Mouse (Mus musculus): Measurements from ENCODE around the gene Cpxm2. TPM values are rescaled to one million over a fixed set of nuclear protein-coding genes. Genes with fewer than 3 reads are reported as not detected.

Cpxm2 gene
- total and polyA plus RNA-seq, 2 experiments from 2014 or later: 2.5 to 3.3 TPM

GRCm38 (mm10) chr7:132174296-132174695 lies 19.8 kb upstream of the Cpxm2 start:
- H3K9ac ChIP-seq (replicated peaks; ENCODE audit: low read length): no peak overlapping the region
- no peaks in the 10 kb centered on the region for H3K4me1 ChIP-seq (ENCODE audit: insufficient read depth, low read length)
- H3K36me3 ChIP-seq (ENCODE audit: insufficient read depth, low read length): no peaks in the 10 kb centered on the region
- H3K4me2 ChIP-seq (ENCODE audit: low read depth, low read length): no peak overlapping the region
- 68% methylated on average over 2 of the region's 2 CpGs for WGBS
- no peak for ATAC-seq
- no peaks in the 10 kb centered on the region for H3K27me3 ChIP-seq (ENCODE audit: insufficient read depth, low read length)
- H3K27ac ChIP-seq: no peak overlapping the region
- TF ChIP-seq CTCF (IDR thresholded peaks at IDR 0.05; ENCODE audit: low read depth): no peak
- no peak overlapping the region for H3K4me3 ChIP-seq (ENCODE audit: low read length)
- no peaks in the 10 kb centered on the region for H3K9me3 ChIP-seq (ENCODE audit: low read length)
- DNase-seq (ENCODE audit: low spot score): no peak

DNA sequence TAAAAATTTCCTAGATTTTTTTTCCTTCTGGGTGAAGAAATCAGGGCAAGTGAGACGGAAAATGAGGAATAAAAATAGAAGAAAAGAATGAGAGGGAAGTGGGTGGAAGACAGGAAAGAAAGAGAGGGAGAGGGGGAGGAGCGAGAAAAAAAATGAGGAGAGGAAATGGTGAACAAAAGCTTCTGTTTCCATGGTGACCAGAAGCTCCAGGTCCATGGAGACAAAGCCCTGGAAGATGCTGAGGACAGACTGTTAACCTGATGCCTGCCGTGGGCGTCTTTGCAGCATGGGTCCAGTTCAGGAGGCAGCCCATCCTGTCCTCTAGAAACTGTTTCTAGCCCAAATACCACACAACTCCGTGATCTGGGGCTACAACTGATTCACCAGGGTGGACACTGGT lies 17.7 kb upstream of the Cpxm2 start:
- no peak overlapping the region for H3K4me2 ChIP-seq (ENCODE audit: low read depth, low read length)
- no peak for TF ChIP-seq CTCF (IDR thresholded peaks at IDR 0.05; ENCODE audit: low read depth)
- 43% methylated on average over 5 of the region's 5 CpGs for WGBS
- H3K4me1 ChIP-seq (ENCODE audit: insufficient read depth, low read length): no peaks in the 10 kb centered on the region
- H3K9me3 ChIP-seq (ENCODE audit: low read length): no peaks in the 10 kb centered on the region
- ATAC-seq (0 out of 2 replicates have a peak, but pooled peaks have one; percentile 58), DNase-seq (ENCODE audit: low spot score) (peak; percentile 74)
- peak overlapping the region; percentile 54; the same call in 1 of the 2 replicates for H3K27ac ChIP-seq
- no peaks in the 10 kb centered on the region for H3K27me3 ChIP-seq (ENCODE audit: insufficient read depth, low read length)
- no peak overlapping the region for H3K9ac ChIP-seq (replicated peaks; ENCODE audit: low read length)
- no peak overlapping the region for H3K4me3 ChIP-seq (ENCODE audit: low read length)
- no peaks in the 10 kb centered on the region for H3K36me3 ChIP-seq (ENCODE audit: insufficient read depth, low read length)

DNA sequence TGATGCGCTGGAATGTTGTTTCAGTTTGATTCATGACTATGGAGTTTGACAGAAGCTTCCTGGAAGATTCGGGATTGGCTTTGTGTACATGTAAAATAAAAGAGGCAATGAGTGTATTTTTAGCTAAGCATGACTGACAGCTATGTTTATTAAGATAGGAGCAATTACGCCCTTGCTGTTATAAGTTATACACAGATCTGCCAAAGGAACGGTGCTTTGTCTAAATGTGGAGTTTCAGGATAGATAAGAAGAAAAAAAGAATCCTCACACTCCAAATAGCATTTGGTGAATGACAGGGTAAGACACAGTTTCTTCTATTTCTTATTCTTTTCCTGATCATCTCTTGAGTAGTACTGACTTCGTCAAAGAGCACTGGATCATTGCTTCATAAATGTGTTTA lies 17.2 kb upstream of the Cpxm2 start:
- DNase-seq (ENCODE audit: low spot score): no peak
- H3K4me3 ChIP-seq (ENCODE audit: low read length): no peak overlapping the region

DNA sequence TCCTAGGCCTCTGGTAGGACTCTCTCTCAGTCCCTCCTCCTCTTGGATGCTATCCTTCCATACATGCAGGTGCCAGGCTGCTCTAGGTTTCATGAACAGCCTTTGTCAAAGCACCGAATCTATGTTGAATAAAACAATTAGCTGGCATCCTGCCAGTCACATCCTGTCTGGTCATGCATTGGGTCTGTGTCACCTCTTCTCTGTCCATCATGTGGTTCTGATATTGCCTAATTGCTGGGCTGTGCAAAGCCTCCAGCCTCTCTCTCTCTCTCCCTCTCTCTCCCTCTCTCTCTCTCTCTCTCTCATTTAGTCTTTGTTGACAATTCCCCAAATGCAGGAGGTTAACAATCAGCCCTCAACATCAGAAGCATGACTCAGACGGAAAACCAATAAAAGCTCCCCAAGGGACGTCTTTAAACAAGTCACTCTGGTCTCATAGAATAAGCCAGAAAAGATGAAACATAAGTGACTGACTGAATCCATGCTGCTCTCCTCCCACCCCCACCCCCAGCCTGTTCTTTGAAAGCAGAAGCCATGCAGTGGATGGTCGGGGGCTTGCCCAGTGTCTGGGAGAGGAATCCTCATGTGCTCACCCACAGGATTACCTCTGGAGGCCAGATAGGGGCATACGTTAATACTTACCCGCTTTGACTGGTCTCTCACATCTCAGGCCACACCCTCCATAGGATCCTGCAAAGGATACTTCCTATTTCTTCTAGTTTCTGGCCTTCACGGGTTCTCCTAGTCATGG lies 15.1 kb upstream of the Cpxm2 start:
- no peak overlapping the region for H3K4me2 ChIP-seq (ENCODE audit: low read depth, low read length)
- no peak overlapping the region for H3K27ac ChIP-seq
- DNase-seq (ENCODE audit: low spot score): peak; percentile 36
- WGBS: 56% methylated on average over 7 of the region's 7 CpGs
- no peaks in the 10 kb centered on the region for H3K9me3 ChIP-seq (ENCODE audit: low read length)
- no peak for TF ChIP-seq CTCF (IDR thresholded peaks at IDR 0.05; ENCODE audit: low read depth)
- no peak overlapping the region for H3K9ac ChIP-seq (replicated peaks; ENCODE audit: low read length)
- H3K4me3 ChIP-seq (ENCODE audit: low read length): no peak overlapping the region
- no peaks in the 10 kb centered on the region for H3K4me1 ChIP-seq (ENCODE audit: insufficient read depth, low read length)
- no peaks in the 10 kb centered on the region for H3K36me3 ChIP-seq (ENCODE audit: insufficient read depth, low read length)
- H3K27me3 ChIP-seq (ENCODE audit: insufficient read depth, low read length): no peaks in the 10 kb centered on the region
- ATAC-seq: 0 out of 2 replicates have a peak, but pooled peaks have one; percentile 28

More for the DNA sequence above, 17.2 kb upstream of the Cpxm2 start:
- Histone ChIP-seq H3K36me3 (ENCODE audit: insufficient read depth, low read length) (no peaks in the 10 kb centered on the region), H3K4me2 (ENCODE audit: low read depth, low read length) (no peak overlapping the region), H3K27me3 (ENCODE audit: insufficient read depth, low read length) (no peaks in the 10 kb centered on the region), H3K9ac (replicated peaks; ENCODE audit: low read length) (no peak overlapping the region), H3K27ac (no peak overlapping the region; the same call in 1 of the 2 replicates), H3K9me3 (ENCODE audit: low read length) (no peaks in the 10 kb centered on the region), H3K4me1 (ENCODE audit: insufficient read depth, low read length) (no peaks in the 10 kb centered on the region)
- no peak for ATAC-seq
- no peak for TF ChIP-seq CTCF (IDR thresholded peaks at IDR 0.05; ENCODE audit: low read depth)
- WGBS: 66% methylated on average over 5 of the region's 5 CpGs

DNA sequence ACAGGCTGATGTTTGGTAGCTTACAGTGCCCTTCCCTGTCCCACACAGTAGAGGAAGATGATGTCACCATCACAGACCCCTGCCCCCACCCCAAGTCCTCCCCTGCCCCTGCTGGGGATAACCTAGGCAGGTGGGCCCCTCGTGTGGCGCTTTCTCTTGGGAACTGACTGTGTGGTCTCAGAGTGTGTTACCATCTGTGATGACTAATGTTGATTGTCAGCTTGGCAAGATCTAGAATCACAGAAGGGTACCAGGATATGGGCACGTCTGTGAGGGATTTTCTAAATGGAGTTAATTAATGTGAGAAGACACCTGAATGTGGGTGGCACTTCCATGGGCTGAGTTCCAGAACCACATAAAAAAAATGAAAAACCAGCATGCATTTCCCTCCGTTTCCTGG lies 12.7 kb upstream of the Cpxm2 start:
- no peak overlapping the region for H3K27ac ChIP-seq
- H3K4me2 ChIP-seq (ENCODE audit: low read depth, low read length): no peak overlapping the region
- no peaks in the 10 kb centered on the region for H3K27me3 ChIP-seq (ENCODE audit: insufficient read depth, low read length)
- no peak for TF ChIP-seq CTCF (IDR thresholded peaks at IDR 0.05; ENCODE audit: low read depth)
- no peak overlapping the region for H3K9ac ChIP-seq (replicated peaks; ENCODE audit: low read length)
- no peaks in the 10 kb centered on the region for H3K9me3 ChIP-seq (ENCODE audit: low read length)
- no peak overlapping the region for H3K4me3 ChIP-seq (ENCODE audit: low read length)
- peak; percentile 46 for DNase-seq (ENCODE audit: low spot score)
- H3K4me1 ChIP-seq (ENCODE audit: insufficient read depth, low read length): 0 out of 2 replicates have a peak, but pooled peaks cover 2% of the 10 kb centered on the region
- peak; percentile 40; the same call in 1 of the 2 replicates for ATAC-seq
- H3K36me3 ChIP-seq (ENCODE audit: insufficient read depth, low read length): no peaks in the 10 kb centered on the region
- WGBS: 45% methylated on average over 4 of the region's 4 CpGs

GRCm38 (mm10) chr7:132162254-132162653 lies 7.7 kb upstream of the Cpxm2 start:
- TF ChIP-seq CTCF (IDR thresholded peaks at IDR 0.05; ENCODE audit: low read depth): no peak
- Histone ChIP-seq H3K36me3 (ENCODE audit: insufficient read depth, low read length) (no peaks in the 10 kb centered on the region), H3K4me3 (ENCODE audit: low read length) (no peak overlapping the region), H3K9ac (replicated peaks; ENCODE audit: low read length) (no peak overlapping the region), H3K4me2 (ENCODE audit: low read depth, low read length) (no peak overlapping the region), H3K9me3 (ENCODE audit: low read length) (no peaks in the 10 kb centered on the region), H3K27me3 (ENCODE audit: insufficient read depth, low read length) (no peaks in the 10 kb centered on the region), H3K27ac (no peak overlapping the region), H3K4me1 (ENCODE audit: insufficient read depth, low read length) (0 out of 2 replicates have a peak, but pooled peaks cover 4% of the 10 kb centered on the region)
- WGBS: 55% methylated on average over 3 of the region's 3 CpGs
- ATAC-seq: peak; percentile 53; the same call in 1 of the 2 replicates
- no peak for DNase-seq (ENCODE audit: low spot score)
